Mouse (Mus musculus): ENCODE results near the gene Gm21970.

GRCm38 (mm10) chr16:91386419-91387120 is 5.0 kb upstream of the Gm21970 start:
- no peak for TF ChIP-seq CTCF (IDR thresholded peaks at IDR 0.05; ENCODE audit: extremely low read depth, insufficient read depth, insufficient read length, insufficient replicate concordance)
- no peak for TF ChIP-seq POLR2A (IDR thresholded peaks at IDR 0.05; ENCODE audit: low read depth, low read length)
